Mouse (Mus musculus) midbrain, embryonic 11.5 days (tissue): ENCODE results near the gene Neu1. TPM values are rescaled to one million over a fixed set of nuclear protein-coding genes. Genes with fewer than 3 reads are reported as not detected.
"Not testable (repeated sequence)": the region's sequence is repeated elsewhere in the genome, so short reads cannot be mapped to it uniquely, and the experiment has no call there.

Experiments
- ATAC-seq: fragments of 200-750 bp; cut with Nextera tagmentation; 2 replicates; pipeline ENCODE4 v1.8.0; 2017; ENCODE audit warnings: moderate TSS enrichment, moderate library complexity; ENCODE audit not compliant: low FRiP score
- DNase-seq: peaks from one replicate; pipeline ENCODE4 v3.0.0; 2015; ENCODE audit warnings: low spot score; ENCODE audit errors: missing footprints
- H3K27ac ChIP-seq: fragments of 300-500 bp; sonication (generic); 2 replicates; pipeline ENCODE4 v1.5.1; 2014; ENCODE audit warnings: low read depth, low read length
- H3K27me3 ChIP-seq: fragments of 300-500 bp; sonication (generic); 2 replicates; pipeline ENCODE4 v1.6.1; 2014; ENCODE audit warnings: mild to moderate bottlenecking, low read length, moderate library complexity, mixed read lengths; ENCODE audit not compliant: control insufficient read depth, insufficient read depth
- H3K36me3 ChIP-seq: fragments of 300-500 bp; sonication (generic); 2 replicates; pipeline ENCODE4 v1.6.1; 2014; ENCODE audit warnings: mild to moderate bottlenecking, low read length, moderate library complexity, mixed read lengths; ENCODE audit not compliant: control insufficient read depth, insufficient read depth
- H3K4me1 ChIP-seq: fragments of 300-500 bp; sonication (generic); 2 replicates; pipeline ENCODE4 v1.6.1; 2014; ENCODE audit warnings: low read length; ENCODE audit not compliant: control insufficient read depth, insufficient read depth
- H3K4me2 ChIP-seq: fragments of 300-500 bp; sonication (generic); 2 replicates; pipeline ENCODE4 v1.6.1; 2014; ENCODE audit warnings: mild to moderate bottlenecking, moderate library complexity
- H3K4me3 ChIP-seq: fragments of 300-500 bp; sonication (generic); 2 replicates; pipeline ENCODE4 v1.5.1; 2014; ENCODE audit warnings: low read depth, low read length
- H3K9ac ChIP-seq: fragments of 300-500 bp; sonication (generic); 2 replicates; pipeline ENCODE4 v1.6.1; 2014; ENCODE audit warnings: low read length
- H3K9me3 ChIP-seq: fragments of 300-500 bp; sonication (generic); 2 replicates; pipeline ENCODE4 v1.6.1; 2016; ENCODE audit warnings: low read length; ENCODE audit not compliant: control insufficient read depth
- WGBS: fragments of 180-500 bp; shearing (Covaris S2); extraction: QIAGEN DNeasy Blood & Tissue Kit; methylation state at CpG from one replicate; pipeline ENCODE4 v1.1.7; 2014; 5-methylcytosine and 5-hydroxymethylcytosine counted together
- polyA plus RNA-seq: library from polyadenylated mRNA; unstranded; fragments of >200 nt; fragmentation: Nextera tagmentation; extraction: Ambion mirVana; gene quantifications from 2 replicates; pipeline ENCODE4 v1.2.1, GENCODE M21; 2014

Gene Neu1
- polyA plus RNA-seq, 1 experiment from 2014 or later, result 12.3 TPM

DNA sequence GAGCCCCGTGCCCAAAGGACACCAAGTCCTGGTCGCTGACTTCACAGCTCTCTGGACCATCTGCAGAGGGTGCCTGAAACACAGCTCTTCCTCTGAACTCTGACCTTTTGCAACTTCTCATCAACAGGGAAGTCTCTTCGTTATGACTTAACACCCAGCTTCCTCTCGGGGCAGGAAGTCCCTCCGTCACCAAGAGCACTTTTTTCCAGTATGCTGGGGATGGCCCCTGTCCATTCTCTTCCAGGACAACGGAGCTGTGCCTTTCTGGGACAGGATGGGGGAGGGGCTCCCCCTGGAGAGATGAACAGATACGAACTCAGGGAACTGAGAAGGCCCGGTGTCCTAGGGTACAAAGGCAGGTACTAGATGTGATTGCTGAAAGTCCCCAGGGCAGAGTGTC, 3.8 kb downstream of the Neu1 start:
- Histone ChIP-seq H3K27me3 (no peaks in the 10 kb centered on the region), H3K36me3 (no peaks in the 10 kb centered on the region), H3K27ac (no peak overlapping the region), H3K9me3 (no peaks in the 10 kb centered on the region), H3K4me3 (no peak overlapping the region), H3K4me1 (peaks cover 4% of the 10 kb centered on the region), H3K4me2 (no peak overlapping the region), H3K9ac (no peak overlapping the region)
- DNase-seq (peak; percentile 72), ATAC-seq (no peak)
- WGBS, result 56% methylated on average over 8 of the region's 8 CpGs

DNA sequence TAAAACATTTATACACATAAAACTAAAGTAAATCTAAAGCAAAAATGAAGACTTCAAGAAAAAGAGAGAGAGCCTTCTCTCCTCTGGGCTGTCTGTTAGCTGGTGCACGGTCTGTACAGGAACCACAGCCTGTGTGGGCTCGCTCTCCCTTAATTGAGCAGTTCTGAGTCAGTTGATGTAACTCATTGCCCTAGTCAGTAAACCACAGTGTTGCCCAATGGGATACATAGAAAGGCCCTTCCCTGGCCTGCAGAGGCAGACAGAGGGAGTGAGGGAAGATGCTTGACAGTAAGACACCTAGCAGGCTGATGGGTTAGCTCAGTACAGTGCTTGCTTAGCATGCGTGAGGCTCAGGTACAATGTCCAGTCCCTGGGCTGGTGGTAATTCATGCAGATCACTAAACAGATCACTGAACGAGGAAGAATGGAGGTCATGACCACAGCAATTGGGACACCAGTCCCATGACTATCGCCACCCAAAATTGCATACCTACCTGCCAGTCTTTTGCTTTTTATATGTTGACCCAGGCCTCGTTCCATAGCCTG, 7.0 kb downstream of the Neu1 start:
- Histone ChIP-seq H3K9ac (no peak overlapping the region), H3K4me2 (no peak overlapping the region), H3K4me3 (no peak overlapping the region), H3K27me3 (no peaks in the 10 kb centered on the region), H3K36me3 (no peaks in the 10 kb centered on the region), H3K9me3 (no peaks in the 10 kb centered on the region), H3K27ac (no peak overlapping the region), H3K4me1 (peaks cover 4% of the 10 kb centered on the region)
- no peak for ATAC-seq
- 84% methylated on average over 6 of the region's 6 CpGs for WGBS
- DNase-seq, result no peak

DNA sequence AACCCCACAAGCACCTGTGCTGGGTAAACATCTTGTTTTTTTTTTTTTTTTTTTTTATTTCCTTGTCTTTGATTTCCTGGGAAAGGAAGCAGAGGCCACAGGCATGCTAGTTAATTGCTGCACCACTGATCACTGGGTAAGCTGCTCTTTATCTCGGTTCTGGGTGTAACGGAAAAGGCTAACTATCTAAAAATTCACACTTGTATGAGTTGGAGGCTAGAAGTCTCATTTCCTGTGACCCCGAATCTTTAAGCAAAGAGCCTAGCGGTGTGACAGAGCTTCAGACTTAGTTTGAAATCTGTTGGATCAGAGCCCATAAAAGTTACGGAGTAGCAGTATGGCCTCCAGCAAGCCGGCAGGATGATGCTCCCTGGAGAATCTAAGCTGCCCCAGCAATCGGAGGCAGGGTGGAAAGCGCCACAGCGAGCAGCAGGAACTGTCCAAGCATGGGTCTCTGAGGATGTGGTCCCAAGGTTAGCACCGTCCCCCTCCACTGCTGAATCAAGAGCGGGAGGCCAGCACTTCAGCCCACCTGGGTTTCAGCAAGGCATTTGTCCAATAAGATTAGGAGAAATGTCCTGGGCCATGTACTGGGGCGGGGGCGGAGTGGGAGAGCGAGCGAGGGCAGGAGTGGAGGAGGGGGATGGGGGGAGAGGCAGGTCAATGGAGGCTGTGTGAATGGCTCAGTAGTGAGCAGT, 10.4 kb downstream of the Neu1 start:
- 7% methylated on average over 15 of the region's 15 CpGs for whole genome bisulfite sequencing
- no peak overlapping the region for H3K27ac ChIP-seq
- peak; percentile 46; the same call in 1 of the 2 replicates for ATAC-seq

DNA sequence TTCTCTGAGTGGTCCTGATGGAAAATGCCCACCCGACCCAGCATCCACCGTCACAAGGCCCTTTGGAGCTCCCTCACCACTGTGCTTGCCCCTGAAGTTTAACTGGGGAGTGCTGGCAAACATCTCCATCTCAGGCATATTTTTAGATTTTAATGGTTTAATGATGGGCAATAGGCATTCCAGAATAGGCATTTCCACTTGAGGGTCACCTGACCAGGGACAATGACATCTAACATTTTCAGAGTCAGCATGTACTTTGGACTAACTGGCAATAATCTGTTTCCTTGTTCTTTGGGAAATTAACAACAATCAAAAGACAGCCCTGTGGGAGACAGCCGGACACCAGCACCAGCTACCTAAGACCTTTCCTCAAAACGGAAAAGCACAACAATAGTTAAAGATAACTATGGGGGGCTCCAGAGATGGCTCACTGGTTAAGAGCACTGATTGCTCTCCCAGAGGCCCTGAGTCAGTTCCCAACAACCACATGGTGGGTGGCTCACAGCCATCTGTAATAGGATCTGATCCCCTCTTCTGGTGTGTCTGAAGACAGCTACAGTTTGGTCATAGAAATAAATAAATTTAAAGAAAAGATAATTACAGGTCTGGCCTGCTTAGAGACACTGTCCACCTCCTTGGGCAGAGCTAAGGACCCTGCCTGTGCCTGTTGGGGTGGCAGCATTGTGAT, 12.2 kb downstream of the Neu1 start:
- peaks cover 4% of the 10 kb centered on the region for H3K4me1 ChIP-seq
- H3K4me3 ChIP-seq, result no peak overlapping the region
- H3K27ac ChIP-seq, result no peak overlapping the region
- no peaks in the 10 kb centered on the region for H3K9me3 ChIP-seq
- H3K9ac ChIP-seq, result no peak overlapping the region
- ATAC-seq (no peak), DNase-seq (peak; percentile 35)
- H3K4me2 ChIP-seq, result no peak overlapping the region
- no peaks in the 10 kb centered on the region for H3K36me3 ChIP-seq
- 87% methylated on average over 4 of the region's 4 CpGs for WGBS
- H3K27me3 ChIP-seq, result no peaks in the 10 kb centered on the region

More for the DNA sequence above, 10.4 kb downstream of the Neu1 start:
- Histone ChIP-seq H3K4me3 (peak overlapping the region; percentile 23), H3K9me3 (no peaks in the 10 kb centered on the region), H3K27me3 (no peaks in the 10 kb centered on the region), H3K4me2 (peak overlapping the region; percentile 46), H3K9ac (peak overlapping the region; percentile 58), H3K36me3 (no peaks in the 10 kb centered on the region), H3K4me1 (peaks cover 4% of the 10 kb centered on the region)
- DNase-seq, result peak; percentile 94

DNA sequence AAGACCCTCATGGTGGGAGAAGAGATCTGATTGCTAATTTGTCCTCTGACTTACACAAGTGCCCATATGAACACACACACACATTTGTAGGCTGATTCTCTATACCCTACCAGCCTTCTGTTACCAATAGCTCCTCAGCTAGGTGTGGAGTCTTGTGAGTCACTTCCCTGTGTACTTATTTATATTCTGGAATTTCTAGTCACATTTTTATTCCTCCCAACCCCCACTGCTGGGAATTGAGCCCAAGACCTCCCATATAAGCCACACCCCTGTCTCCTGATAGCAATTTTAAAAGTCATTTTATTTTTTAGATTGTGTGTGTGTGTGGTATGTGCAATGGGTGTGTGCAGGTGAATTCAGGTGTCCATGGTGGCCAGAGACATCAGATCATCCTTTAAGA, 13.3 kb downstream of the Neu1 start:
- no peaks in the 10 kb centered on the region for H3K36me3 ChIP-seq
- H3K4me2 ChIP-seq, result no peak overlapping the region

DNA sequence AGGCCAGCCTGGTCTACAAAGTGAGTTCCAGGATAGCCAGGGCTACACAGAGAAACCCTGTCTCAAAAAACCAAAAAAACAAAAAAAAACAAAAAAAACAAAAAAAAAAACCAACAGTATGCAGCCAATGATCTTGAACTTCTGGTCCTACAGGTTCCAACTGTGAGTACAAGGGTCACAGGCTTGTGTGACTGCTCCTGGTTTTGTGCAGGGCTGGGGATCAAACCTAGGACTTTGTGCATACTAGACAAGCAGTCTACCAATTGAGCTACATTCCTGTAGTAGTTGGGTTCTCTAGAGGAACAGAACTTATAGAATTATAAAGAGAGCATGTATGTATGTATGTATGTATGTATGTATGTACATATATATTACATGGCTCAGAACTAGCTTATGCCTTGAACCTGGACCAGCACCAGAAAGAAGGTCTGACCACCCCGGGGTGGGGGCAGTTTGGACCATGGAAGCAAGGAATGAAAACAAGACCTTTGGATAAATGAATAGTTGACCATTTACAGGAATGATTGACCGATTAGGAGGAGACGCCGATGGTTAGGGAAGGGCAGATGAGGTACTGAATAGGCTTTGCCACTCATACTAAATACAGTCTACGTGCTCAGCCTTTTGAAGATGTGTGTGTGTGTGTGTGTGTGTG, 15.6 kb downstream of the Neu1 start:
- Histone ChIP-seq H3K27ac (no peak overlapping the region), H3K9me3 (no peaks in the 10 kb centered on the region), H3K36me3 (peaks cover 13% of the 10 kb centered on the region; the same call in 1 of the 2 replicates), H3K4me3 (no peak overlapping the region), H3K4me2 (no peak overlapping the region), H3K4me1 (peaks cover 7% of the 10 kb centered on the region), H3K9ac (no peak overlapping the region), H3K27me3 (no peaks in the 10 kb centered on the region)
- peak; percentile 72 for DNase-seq
- no peak for ATAC-seq
- 91% methylated on average over 5 of the region's 5 CpGs for WGBS

More for the DNA sequence above, 13.3 kb downstream of the Neu1 start:
- DNase-seq (peak; percentile 28), ATAC-seq (no peak)
- Histone ChIP-seq H3K9ac (no peak overlapping the region), H3K27ac (no peak overlapping the region), H3K4me3 (no peak overlapping the region), H3K4me1 (peaks cover 4% of the 10 kb centered on the region), H3K9me3 (no peaks in the 10 kb centered on the region), H3K27me3 (no peaks in the 10 kb centered on the region)

DNA sequence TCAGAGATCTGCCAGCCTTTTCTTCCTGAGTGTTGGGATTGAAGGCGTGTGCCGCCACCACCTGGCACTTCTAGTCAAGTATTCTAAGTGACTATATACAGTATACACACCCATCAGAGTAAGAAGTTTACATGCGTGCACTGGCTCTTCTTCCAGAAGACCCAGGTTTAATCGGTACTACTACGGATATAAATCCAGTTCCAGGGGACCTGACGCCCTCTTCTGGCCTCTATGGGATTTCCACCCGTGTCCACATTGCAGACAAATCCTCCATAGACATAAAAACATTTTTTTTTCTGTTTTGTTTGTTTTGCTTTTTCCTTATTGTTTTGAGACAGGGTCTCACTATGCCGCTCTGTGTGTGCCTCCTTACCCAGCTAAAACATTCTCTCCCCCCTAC, 16.6 kb downstream of the Neu1 start:
- no peak overlapping the region for H3K27ac ChIP-seq
- DNase-seq, result peak; percentile 89
- ATAC-seq, result no peak

DNA sequence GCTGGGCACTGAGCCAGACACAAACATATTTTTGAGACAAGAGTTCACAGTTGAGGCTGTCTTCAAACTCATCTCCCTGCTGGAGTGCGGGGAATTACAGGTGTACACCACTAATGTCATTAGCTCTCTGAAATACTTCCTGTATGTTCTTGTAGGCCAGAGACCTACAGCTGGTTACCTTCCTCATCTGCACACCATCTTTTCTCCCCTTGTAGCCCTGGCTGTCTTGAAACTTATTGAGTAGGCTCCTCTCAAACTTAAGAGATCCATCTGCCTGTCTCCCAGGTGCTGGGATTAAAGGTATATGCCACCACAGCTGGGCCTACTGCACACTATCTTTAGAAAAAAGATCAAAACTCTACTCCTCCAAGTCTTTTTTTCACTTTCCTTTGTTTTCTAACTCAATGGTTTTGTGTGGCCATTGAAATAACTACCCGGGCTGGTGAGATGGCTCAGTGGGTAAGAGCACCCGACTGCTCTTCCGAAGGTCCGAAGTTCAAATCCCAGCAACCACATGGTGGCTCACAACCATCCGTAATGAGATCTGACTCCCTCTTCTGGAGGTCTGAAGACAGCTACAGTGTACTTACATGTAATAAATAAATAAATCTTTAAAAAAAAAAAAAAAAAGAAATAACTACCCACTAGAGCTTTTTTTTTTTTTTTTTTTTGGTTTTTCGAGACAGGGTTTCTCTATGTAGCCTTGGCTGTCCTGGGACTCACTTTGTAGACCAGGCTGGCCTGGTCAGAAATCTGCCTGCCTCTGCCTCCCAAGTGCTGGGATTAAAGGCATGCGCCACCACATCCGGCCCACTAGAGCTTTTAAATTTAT, 17.9 kb downstream of the Neu1 start:
- H3K27ac ChIP-seq, H3K4me1 ChIP-seq, H3K9me3 ChIP-seq, H3K4me3 ChIP-seq, H3K9ac ChIP-seq, ATAC-seq, H3K27me3 ChIP-seq, H3K4me2 ChIP-seq: not testable (repeated sequence)
- H3K36me3 ChIP-seq, result peaks cover 13% of the 10 kb centered on the region; the same call in 1 of the 2 replicates
- WGBS, result 61% methylated on average over 9 of the region's 9 CpGs
- peak; percentile 84 for DNase-seq

More for the DNA sequence above, 16.6 kb downstream of the Neu1 start:
- Histone ChIP-seq H3K27me3 (no peaks in the 10 kb centered on the region), H3K9ac (no peak overlapping the region), H3K4me1 (peaks cover 5% of the 10 kb centered on the region; the same call in 1 of the 2 replicates), H3K4me2 (no peak overlapping the region), H3K4me3 (no peak overlapping the region), H3K9me3 (no peaks in the 10 kb centered on the region), H3K36me3 (peaks cover 13% of the 10 kb centered on the region; the same call in 1 of the 2 replicates)
- WGBS, result 35% methylated on average over 8 of the region's 8 CpGs
